Mouse (Mus musculus): ENCODE measurements around the gene Ttn. TPM values are rescaled to one million over a fixed set of nuclear protein-coding genes. Genes with fewer than 3 reads are reported as not detected.

Ttn gene
- total RNA-seq, 1 experiment from 2014 or later = 0.38 TPM

DNA sequence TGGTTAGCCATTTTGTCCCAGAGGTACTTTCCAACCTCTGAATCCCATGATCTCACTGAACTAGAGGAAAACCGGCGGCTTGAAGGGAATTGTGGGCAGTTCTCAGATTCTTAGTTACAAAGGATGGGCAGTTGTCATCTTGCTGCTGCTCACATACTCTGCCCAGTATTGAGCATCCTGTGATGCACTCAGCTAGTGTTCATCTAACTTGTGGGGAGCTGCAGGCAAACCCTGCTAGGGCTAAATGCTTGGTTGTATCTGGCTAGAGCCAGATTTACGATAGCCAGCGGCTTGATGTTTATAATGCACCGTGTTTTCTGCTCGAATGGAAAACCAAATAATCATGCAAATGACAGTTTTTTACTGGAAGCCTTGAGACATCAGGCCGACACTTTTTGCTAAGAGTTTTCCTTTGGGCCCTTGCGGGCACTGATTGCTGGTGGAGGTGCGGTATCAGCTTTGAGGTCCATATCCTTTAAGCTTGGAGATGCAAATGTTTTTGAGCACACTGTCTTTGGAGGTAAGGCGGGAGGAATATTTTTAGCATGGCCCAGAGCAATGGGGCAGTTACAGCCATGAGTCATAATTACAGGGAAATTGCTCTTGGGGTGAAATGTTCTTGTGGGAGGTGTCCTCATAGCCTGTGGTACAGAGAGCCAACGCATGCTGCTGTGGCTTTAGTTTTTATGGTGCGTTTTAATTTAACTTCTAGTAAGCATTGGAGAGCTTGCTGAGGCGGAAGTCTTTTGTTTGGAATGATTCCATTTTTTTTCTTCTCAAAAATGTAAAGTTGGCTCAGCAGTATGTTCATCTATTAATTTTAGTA, 305.7 kb downstream of the Ttn start:
- ATAC-seq (replicated peaks; ENCODE audit: insufficient number of reproducible peaks, low FRiP score, low TSS enrichment, poor library complexity, severe bottlenecking) = no peak

DNA sequence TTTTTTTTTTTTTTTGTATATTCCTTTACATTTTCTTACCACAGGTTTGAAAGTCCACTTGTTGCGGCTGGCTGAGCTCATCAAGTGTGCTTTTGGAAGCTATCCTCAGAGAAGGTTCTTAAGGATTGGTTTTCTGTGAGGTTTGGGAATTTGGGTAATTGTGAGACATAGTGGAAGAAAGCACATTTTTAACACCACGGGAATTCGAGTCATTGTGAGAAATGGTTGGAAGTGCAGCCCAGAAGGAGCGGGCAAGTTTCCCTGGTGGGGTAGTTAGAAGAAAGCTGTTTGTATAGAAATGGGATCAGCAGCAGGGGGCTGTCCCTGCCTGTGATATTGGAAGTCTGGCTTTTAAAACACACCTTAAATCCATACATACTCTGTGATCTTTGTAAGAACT, 306.4 kb downstream of the Ttn start:
- ATAC-seq (replicated peaks; ENCODE audit: insufficient number of reproducible peaks, low FRiP score, low TSS enrichment, poor library complexity, severe bottlenecking) = no peak

GRCm38 (mm10) chr2:76675451-76675850, 306.9 kb downstream of the Ttn start:
- no peak for ATAC-seq (replicated peaks; ENCODE audit: insufficient number of reproducible peaks, low FRiP score, low TSS enrichment, poor library complexity, severe bottlenecking)

- peak; percentile 59 for ATAC-seq (replicated peaks; ENCODE audit: insufficient number of reproducible peaks, low FRiP score, low TSS enrichment, poor library complexity, severe bottlenecking)
Observed at GRCm38 (mm10) chr2:76674725-76675427, 307.5 kb downstream of the Ttn start, which contains the start of gene Plekha3. Gene Plekha3, plus strand, starts transcription at chr2:76675281.

- ATAC-seq (replicated peaks; ENCODE audit: insufficient number of reproducible peaks, low FRiP score, low TSS enrichment, poor library complexity, severe bottlenecking) = peak; percentile 28; the same call in 1 of the 2 replicates
Observed at GRCm38 (mm10) chr2:76673472-76674081, 308.8 kb downstream of the Ttn start.

DNA sequence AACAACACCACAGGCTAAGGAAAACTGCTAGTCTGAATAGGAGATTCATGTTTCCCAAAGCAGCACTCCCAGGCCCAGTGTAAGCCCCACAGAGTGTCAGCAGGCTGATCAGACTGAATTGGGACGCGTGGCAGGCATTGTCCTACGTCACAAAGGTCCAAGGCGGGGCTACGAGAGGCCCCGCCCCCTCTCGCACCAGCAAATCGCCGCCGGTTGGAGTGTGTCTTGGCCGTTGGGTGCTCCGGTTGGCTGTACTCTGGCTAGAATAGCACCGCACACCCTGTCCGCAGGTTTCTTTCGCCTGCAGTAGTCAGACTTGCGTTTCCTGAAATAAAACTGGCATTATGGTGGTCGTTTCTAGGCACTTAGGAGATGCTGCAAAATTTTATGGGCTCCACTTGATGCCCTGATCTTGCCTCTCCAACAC, 309.4 kb downstream of the Ttn start, which contains the start of gene Fkbp7:
TSS of gene Fkbp7 (minus strand) at position 151 of the 427 bp plus-strand sequence.
- peak; percentile 81 for ATAC-seq (replicated peaks; ENCODE audit: insufficient number of reproducible peaks, low FRiP score, low TSS enrichment, poor library complexity, severe bottlenecking)

DNA sequence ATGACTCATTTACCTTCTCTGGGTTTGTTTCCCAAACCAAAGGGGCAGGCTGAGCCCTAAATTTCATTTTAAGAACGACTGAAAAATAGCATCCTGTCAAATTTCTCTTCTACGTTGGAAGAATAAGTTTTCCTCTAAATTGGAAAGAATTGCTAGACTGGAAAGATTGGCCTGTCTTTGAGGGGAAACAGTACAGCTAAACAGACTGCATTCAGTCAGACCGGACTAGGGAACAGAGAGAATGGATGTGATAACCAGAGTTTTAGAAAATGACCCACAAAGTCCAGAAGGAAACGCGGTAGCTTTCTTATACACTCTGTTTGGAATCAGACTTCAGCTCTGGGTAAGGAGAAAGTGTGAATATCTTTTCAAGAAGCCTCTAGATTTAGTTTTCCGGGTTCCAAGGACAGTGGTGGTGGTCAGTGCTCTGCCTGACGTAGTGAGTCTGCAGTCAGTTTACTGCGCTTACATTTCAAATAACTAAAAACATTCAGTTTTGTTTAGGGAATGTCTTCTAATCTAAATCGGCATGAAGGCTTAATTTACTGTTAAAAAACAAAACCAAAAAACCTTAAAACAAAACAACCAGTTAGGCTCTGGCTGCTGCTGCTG, 310.1 kb downstream of the Ttn start:
- ATAC-seq (replicated peaks; ENCODE audit: insufficient number of reproducible peaks, low FRiP score, low TSS enrichment, poor library complexity, severe bottlenecking) = no peak

- ATAC-seq (replicated peaks; ENCODE audit: insufficient number of reproducible peaks, low FRiP score, low TSS enrichment, poor library complexity, severe bottlenecking) = no peak
Observed at GRCm38 (mm10) chr2:76671641-76672040, 310.7 kb downstream of the Ttn start.

DNA sequence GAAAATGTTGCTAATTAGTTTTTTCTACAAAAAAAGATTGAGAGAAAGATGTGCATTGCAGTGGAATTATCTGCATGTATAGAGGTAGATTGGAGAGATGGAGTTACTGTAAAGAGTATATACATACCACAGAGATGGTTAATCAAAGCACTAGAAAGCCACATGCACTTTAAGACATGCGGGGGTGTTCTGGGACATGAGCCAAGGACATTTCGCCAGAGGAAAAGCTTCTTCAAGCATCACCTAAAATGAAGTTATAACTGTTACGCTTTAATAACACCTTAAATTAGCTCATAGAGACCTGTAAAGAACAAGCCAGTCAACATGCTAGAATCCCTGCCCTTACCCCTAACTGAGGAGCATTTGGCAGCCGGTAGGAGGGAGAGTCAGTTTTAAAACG, 315.1 kb downstream of the Ttn start:
- ATAC-seq (replicated peaks; ENCODE audit: insufficient number of reproducible peaks, low FRiP score, low TSS enrichment, poor library complexity, severe bottlenecking) = no peak

- ATAC-seq (replicated peaks; ENCODE audit: insufficient number of reproducible peaks, low FRiP score, low TSS enrichment, poor library complexity, severe bottlenecking) = no peak
Observed at GRCm38 (mm10) chr2:76665531-76665930, 316.8 kb downstream of the Ttn start.

DNA sequence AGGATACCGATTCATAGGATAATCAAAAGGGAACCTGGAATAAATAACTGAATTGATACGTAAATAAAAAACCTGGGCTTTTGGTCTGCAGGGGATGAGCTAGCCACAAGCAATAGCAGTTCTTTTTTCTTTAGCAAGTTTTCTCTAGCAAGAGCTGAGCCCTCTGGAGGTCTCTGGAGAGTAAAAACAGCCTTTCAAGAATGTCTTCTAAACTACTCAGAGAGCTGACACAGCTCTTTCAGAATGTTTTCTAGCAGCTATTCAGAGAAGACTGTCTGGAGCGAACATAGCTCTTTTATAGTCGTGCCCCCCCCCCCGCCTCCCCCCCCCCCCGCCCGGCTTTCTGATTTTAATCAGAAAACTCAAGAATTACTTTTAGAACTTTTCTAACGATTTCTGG, 322.9 kb downstream of the Ttn start:
- ATAC-seq (replicated peaks; ENCODE audit: insufficient number of reproducible peaks, low FRiP score, low TSS enrichment, poor library complexity, severe bottlenecking) = no peak

DNA sequence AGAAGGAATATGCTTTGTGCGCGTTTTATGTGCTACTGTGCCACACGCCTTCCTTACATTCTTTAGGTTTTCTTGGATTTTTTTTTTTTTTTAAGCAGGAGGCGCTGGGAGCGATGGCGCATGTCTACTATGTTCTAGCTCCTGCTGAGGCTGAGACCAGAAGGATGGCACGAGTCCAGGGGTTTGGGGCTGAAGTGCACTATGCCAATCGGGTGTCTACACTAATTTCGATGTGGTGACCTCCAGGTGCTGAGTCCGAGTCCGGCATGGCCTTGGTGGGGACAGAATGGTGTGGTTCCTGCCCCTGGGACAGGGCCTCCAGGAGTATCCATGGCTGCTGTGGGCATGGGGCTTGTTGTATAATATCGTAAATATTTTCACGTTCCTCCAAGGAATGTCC, 323.8 kb downstream of the Ttn start:
- no peak for ATAC-seq (replicated peaks; ENCODE audit: insufficient number of reproducible peaks, low FRiP score, low TSS enrichment, poor library complexity, severe bottlenecking)

DNA sequence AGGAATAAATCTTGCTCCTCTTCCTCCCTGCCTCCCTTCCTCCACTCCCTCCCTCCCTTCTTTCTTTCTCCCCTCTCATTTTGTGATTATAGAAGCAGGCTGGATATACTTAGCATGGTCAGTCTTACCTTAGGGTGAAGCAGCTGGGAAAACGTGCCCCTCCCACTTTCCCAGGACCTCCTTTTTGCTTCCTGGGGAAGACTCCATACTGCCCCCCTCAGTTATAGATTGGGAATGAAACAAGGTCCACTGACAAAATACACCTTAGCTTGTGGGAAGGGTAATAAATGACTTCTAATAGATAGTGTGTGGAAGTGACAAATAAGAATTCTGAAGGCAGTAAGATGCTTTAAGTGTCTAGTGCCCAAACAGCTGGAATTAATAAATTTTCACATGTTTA, 326.4 kb downstream of the Ttn start:
- ATAC-seq (replicated peaks; ENCODE audit: insufficient number of reproducible peaks, low FRiP score, low TSS enrichment, poor library complexity, severe bottlenecking) = no peak

- ATAC-seq (replicated peaks; ENCODE audit: insufficient number of reproducible peaks, low FRiP score, low TSS enrichment, poor library complexity, severe bottlenecking) = no peak
Observed at GRCm38 (mm10) chr2:76655444-76655843, 326.9 kb downstream of the Ttn start.

GRCm38 (mm10) chr2:76654646-76655045, 327.7 kb downstream of the Ttn start:
- ATAC-seq (replicated peaks; ENCODE audit: insufficient number of reproducible peaks, low FRiP score, low TSS enrichment, poor library complexity, severe bottlenecking) = no peak
